Mouse (Mus musculus) kidney, adult 9 months (tissue): ENCODE measurements around the gene Ccl21b.
"Not testable (repeated sequence)": the region's sequence is repeated elsewhere in the genome, so short reads cannot be mapped to it uniquely, and the experiment has no call there.

Source experiments
- DNase-seq: peaks from one replicate; pipeline ENCODE4 v3.0.0; 2022

The Ccl21b gene

GRCm38 (mm10) chr4:42255467-42255866 lies at the start of gene Ccl21b:
TSS of gene Ccl21b (plus strand) at chr4:42255767.
- DNase-seq, result not testable (repeated sequence)

- not testable (repeated sequence) for DNase-seq
Measured at GRCm38 (mm10) chr4:42240339-42240738, 15.2 kb upstream of the Ccl21b start, which contains the start of gene Gm10600. TSS of gene Gm10600 (plus strand) at chr4:42240639.

DNA sequence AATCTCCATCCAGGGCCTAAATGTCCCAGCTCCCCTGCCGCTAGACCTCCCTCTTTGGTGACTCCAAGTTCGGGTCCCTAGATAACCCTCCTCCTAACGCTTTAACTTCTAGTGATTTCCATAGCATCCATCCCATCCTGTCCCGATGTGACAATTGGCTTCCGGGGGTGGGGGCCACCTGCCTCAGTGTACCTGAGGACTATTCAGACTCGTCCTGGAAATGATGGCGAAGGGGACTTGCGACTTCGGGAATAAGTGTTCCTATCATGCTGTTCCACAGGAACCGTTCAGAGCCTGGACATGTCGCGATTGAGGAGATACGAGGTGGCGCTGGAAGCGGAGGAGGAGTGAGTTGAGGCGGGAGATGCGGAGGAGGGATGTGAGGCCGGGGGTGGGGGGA lies 38.4 kb downstream of the Ccl21b start, which contains the start of gene Gm21953:
TSS of gene Gm21953 (plus strand) at position 301 of the 400 bp plus-strand sequence.
- DNase-seq, result not testable (repeated sequence)
